Mouse (Mus musculus) E14TG2a.4 (cell line): ENCODE data around the gene Zfp827.
A peak's percentile ranks its signal among the peaks of the same experiment; 100 is the strongest.

Experiments
- H3K27me3 ChIP-seq: 2 replicates; pipeline ENCODE4 v1.6.1; 2014; ENCODE audit warnings: low read length, control low read depth; ENCODE audit not compliant: insufficient read depth
- H3K36me3 ChIP-seq: 2 replicates; pipeline ENCODE4 v1.6.1; 2014; ENCODE audit warnings: low read length, control low read depth; ENCODE audit not compliant: insufficient read depth
- H3K4me1 ChIP-seq: replicated peaks from 2 replicates; pipeline ENCODE4 v1.6.1; 2014; ENCODE audit warnings: low read depth, low read length, control low read depth
- H3K4me3 ChIP-seq: replicated peaks from 2 replicates; pipeline ENCODE4 v1.5.1; 2014; ENCODE audit warnings: mild to moderate bottlenecking, low read length
- H3K9me3 ChIP-seq: 2 replicates; pipeline ENCODE4 v1.6.1; 2014; ENCODE audit warnings: low read length, control low read depth
- CTCF ChIP-seq: conservative IDR thresholded peaks from 2 replicates; pipeline ENCODE4 v1.5.1; 2014; ENCODE audit warnings: low read length
- NANOG ChIP-seq: IDR thresholded peaks from 2 replicates; pipeline ENCODE4 v1.6.1; 2014; ENCODE audit warnings: borderline replicate concordance, low read length, mixed read lengths
- POU5F1 ChIP-seq: IDR thresholded peaks from 2 replicates; pipeline ENCODE4 v1.6.1; 2014; ENCODE audit warnings: low read length, borderline replicate concordance

Zfp827 gene

DNA sequence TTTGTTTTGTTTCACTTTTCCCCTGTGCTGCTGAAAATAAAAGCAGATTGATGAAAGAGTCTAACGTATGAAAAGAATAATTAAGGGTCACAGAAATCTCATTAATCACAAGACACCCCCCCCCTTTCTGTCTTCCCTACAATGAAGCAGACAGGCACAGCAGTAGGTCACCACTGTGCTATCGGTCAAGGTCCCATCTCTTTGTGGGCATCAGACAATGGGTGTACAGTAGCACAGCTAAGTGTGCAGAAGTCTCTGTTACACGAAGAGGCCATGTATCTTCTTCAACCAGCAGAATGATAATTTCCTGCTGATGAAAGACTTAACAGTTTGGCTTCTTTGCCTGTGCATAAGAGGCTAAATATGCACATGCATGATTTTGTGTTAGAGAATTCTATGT, 170.4 kb downstream of the Zfp827 start:
- no peaks in the 10 kb centered on the region for H3K36me3 ChIP-seq
- H3K4me3 ChIP-seq, result no peak overlapping the region
- H3K4me1 ChIP-seq, result peaks cover 3% of the 10 kb centered on the region; the same call in 1 of the 2 replicates
- no peaks in the 10 kb centered on the region for H3K9me3 ChIP-seq
- TF ChIP-seq CTCF, result no peak
- no peak for TF ChIP-seq POU5F1
- no peak for TF ChIP-seq NANOG
- 0 out of 2 replicates have a peak, but pooled peaks cover 4% of the 10 kb centered on the region for H3K27me3 ChIP-seq

DNA sequence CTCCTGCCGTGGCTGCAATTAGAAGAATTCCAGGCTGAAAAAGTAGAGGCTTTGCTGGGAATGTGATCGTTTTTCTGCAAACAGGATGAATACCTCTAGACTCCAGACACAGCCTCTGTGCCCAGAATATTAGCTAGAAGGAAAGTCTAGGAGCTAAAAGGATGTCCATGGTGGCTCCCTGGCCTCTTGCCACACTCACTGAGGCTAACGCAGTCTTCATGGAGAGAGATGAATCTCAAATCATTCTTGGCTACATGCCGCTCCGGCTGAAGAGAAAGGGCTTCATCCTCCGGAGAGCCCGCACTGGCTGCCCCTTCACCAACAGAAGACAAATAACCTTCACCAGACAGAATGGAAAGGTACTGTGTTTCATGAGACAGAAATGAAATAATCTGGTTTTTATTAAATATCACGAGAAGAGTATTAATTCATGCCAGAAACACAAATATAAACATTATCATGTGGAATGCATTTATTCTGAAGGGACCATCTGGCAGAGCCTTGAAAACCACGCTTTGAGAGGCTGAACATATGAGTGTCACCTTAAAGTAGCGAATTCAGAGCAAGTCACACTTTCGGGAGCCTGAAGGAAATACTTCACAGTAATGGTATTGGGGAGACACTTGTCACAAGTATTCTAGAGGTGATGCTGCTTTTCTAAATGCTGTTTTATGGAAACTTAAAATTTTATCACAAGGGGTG, 173.4 kb downstream of the Zfp827 start:
- Histone ChIP-seq H3K27me3 (0 out of 2 replicates have a peak, but pooled peaks cover 4% of the 10 kb centered on the region), H3K9me3 (no peaks in the 10 kb centered on the region), H3K36me3 (no peaks in the 10 kb centered on the region), H3K4me1 (peaks cover 3% of the 10 kb centered on the region; the same call in 1 of the 2 replicates), H3K4me3 (no peak overlapping the region)
- TF ChIP-seq NANOG (no peak), CTCF (no peak), POU5F1 (no peak)

DNA sequence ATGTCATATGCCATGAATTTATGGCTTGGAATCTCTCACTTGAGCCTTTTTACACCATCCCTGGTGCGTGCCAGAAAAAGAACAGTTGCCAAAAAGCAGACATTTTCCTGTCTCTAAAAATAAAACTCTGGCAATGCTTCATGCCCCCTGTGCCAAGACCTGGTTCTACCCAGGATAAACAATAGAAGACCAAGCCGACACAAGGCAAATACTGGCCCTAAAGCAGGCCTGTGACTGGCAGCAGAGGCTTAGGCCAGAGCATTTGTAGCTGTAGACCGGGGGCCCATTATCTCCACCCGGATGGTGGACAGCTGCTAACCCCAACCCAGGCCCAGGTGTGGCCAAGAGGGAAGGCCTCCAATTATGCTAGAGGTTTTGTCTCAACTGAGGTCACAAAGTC, 178.7 kb downstream of the Zfp827 start:
- peaks cover 44% of the 10 kb centered on the region for H3K27me3 ChIP-seq
- H3K36me3 ChIP-seq, result no peaks in the 10 kb centered on the region
- no peak overlapping the region for H3K4me3 ChIP-seq
- peaks cover 22% of the 10 kb centered on the region for H3K4me1 ChIP-seq
- no peaks in the 10 kb centered on the region for H3K9me3 ChIP-seq
- no peak for TF ChIP-seq CTCF
- no peak for TF ChIP-seq NANOG
- TF ChIP-seq POU5F1, result no peak

DNA sequence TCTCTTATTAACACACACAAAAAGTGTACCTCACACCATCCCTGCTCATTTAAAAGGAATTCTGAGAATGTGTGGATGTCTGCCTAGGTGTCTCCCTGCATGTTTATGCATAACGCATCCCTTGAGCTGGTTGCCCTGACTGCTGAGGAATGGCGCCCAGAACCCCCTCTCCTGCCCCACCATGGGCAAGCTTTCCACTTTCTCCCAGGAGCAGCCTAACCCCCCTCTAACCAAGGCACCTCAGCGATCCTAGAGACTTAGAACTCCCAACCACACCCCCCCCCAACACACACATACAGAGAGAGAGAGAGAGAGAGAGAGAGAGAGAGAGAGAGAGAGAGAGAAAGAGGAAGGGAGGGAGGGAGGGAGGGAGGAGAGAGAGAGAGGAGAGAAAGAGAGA, 179.9 kb downstream of the Zfp827 start:
- no peak overlapping the region for H3K4me3 ChIP-seq
- TF ChIP-seq POU5F1 (no peak), CTCF (no peak), NANOG (no peak)

DNA sequence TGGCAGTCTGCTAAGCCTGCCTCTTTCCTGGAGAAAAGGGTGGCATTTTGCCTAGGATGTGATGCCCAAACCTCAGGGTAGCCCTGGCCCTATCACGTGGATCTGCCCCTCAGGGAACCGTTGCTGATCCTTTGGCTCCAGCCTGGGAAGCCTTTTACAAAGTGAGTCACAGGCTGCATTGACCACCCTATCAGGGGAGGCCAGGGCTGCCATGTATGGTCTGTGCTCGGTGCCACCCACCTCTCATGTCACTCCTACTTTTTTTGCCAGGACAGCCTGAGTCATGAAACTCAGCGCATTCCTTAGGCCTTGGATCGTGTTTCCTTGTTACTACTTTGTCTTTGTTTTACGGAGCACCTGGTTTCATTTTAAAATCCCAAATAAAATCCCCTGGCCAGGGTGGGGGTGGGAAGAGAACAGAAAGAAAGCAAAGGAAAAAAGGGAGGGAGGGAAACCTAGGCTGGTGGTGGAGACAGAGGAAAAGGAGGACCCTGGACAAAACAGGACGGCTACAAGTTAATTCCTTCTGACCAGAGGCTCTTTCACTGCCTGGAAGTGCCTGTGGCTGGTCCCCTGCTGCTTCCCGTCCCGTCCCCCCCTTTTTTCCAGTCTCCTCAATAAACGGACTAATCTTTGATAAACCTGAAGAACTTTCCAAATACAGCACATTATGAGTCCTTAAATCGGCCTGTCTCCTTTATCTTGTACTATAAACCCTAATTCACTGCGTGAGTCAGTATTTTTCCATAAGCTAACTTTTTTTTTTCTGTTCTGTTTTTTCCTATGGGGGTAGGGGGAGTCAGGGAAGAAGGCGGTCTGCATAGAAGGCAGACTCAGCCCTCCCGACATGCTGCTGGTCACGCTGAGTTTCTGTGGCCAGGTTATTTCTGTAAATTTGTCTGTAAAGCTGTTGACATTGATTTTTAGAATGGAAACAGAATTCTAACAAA, 180.7 kb downstream of the Zfp827 start:
- Histone ChIP-seq H3K4me3 (peak overlapping the region; percentile 76), H3K27me3 (peaks cover 40% of the 10 kb centered on the region), H3K4me1 (peaks cover 22% of the 10 kb centered on the region), H3K9me3 (peaks cover 5% of the 10 kb centered on the region), H3K36me3 (no peaks in the 10 kb centered on the region)
- TF ChIP-seq CTCF (no peak), POU5F1 (no peak), NANOG (no peak)

More for the DNA sequence above, 179.9 kb downstream of the Zfp827 start:
- H3K27me3 ChIP-seq, result peaks cover 40% of the 10 kb centered on the region
- H3K36me3 ChIP-seq, result no peaks in the 10 kb centered on the region
- H3K9me3 ChIP-seq, result no peaks in the 10 kb centered on the region
- H3K4me1 ChIP-seq, result peaks cover 22% of the 10 kb centered on the region

DNA sequence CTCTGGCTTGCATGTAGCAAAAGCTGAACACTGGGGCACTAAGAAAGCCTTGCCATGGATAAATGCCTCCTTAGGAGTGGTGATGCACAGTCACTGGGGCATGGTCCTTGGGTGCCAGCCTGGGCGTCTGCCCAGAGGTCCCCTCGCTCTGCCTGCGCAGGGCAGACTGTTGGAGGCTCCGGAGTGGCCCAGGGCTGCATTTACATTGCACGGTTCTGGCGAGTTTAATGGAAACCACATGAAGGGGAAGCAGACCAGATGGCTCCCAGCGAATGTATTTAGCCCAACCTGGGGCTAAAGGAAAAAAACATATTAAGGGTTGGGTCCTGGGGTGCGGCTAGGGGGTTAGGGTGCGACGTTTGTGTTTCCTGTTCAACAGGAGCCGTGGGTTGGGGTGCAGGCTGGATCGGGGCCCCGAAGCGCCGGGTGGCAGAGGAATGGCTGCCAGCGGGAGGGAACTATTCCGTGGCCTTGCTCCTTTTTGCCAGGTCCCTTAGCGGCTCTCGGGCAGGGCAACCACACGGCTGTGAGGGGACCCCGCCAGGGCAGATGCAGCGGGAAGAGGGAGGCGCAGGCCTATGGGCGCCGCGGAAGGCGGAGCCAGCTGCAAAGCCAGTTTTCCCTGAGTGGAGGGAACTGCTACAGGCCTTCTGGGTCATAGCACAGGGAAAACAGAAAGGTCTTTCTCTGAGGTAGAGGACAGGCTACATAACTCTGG, 181.6 kb downstream of the Zfp827 start:
- Histone ChIP-seq H3K9me3 (peaks cover 13% of the 10 kb centered on the region), H3K36me3 (no peaks in the 10 kb centered on the region), H3K4me1 (peaks cover 22% of the 10 kb centered on the region), H3K4me3 (peak overlapping the region; percentile 76), H3K27me3 (peaks cover 40% of the 10 kb centered on the region)
- TF ChIP-seq CTCF (no peak), NANOG (no peak), POU5F1 (no peak)

DNA sequence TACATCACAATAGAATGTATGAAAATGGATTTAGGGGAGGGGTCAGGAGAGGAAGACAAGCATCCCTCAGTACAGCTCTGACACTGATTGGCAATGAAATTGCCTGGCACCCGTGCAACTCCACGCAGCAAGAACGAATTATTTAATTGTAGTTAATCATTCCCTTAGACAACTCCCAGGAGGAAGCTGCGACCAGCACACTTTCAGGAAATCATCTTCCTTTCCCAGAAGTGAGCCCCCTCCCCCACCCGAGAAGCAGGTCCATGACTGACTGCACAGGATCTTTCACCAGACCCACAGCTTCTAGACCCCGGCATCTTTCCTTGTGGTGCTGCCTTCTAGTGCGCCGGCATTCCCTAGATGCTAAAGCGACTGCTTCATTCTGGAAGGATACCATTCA, 183.4 kb downstream of the Zfp827 start:
- H3K9me3 ChIP-seq, result peaks cover 17% of the 10 kb centered on the region
- H3K4me3 ChIP-seq, result no peak overlapping the region
- peaks cover 40% of the 10 kb centered on the region for H3K27me3 ChIP-seq
- TF ChIP-seq NANOG (no peak), CTCF (no peak), POU5F1 (no peak)
- H3K4me1 ChIP-seq, result peaks cover 22% of the 10 kb centered on the region
- H3K36me3 ChIP-seq, result no peaks in the 10 kb centered on the region

DNA sequence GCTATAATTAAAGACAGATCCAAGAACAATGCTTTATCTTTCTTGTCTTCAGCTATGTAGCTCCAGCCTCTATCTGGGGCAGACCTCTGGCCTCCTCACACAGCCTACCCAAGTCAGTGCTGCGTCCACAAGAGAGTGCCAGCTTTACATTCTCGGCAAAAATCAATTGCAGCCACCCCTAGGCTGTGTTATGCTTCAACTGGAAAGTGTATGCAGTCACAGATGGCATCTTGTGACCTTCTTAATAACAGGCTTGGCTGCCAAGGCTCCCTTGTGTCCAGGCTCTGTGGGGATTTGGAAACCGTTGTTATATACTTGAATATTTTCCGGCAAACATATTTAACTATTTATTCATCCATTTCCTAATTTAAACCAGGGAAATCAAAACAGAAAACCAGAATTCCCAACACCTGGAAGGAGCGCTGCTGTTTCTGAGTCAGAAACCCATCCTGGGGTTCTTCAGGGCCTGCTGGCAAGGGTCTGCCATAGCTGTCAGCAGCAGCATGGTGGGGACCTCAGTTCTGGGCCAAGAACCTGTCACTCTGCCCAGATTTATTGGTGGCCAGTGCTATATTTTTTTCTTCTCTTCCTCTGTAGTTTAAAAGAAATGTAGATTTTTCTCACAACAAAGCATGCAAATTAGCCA, 194.0 kb downstream of the Zfp827 start:
- Histone ChIP-seq H3K4me3 (no peak overlapping the region), H3K27me3 (no peaks in the 10 kb centered on the region), H3K9me3 (peaks cover 18% of the 10 kb centered on the region), H3K36me3 (no peaks in the 10 kb centered on the region), H3K4me1 (peaks cover 5% of the 10 kb centered on the region; the same call in 1 of the 2 replicates)
- TF ChIP-seq CTCF (no peak), NANOG (no peak), POU5F1 (no peak)
